Mouse (Mus musculus) CH12.LX (cell line): ENCODE measurements around the gene Acbd6. TPM values are rescaled to one million over a fixed set of nuclear protein-coding genes. Genes with fewer than 3 reads are reported as not detected.

Experiments used
- DNase-seq: peaks from one replicate; pipeline ENCODE4 v3.0.0-alpha.2; 2013; ENCODE audit errors: extremely low read depth
- H3K27ac ChIP-seq: 2 replicates; pipeline ENCODE4 v1.5.1; 2012; ENCODE audit warnings: low read depth, mild to moderate bottlenecking, control low read depth, moderate library complexity; ENCODE audit not compliant: insufficient read depth
- H3K27me3 ChIP-seq: replicated peaks from 2 replicates; pipeline ENCODE3; 2012; ENCODE audit warnings: inconsistent platforms
- H3K36me3 ChIP-seq, 2 experiments: replicated peaks in 1 of 2; 2 replicates each; pipeline versions ENCODE3 to v1.6.1; 2012; ENCODE audit warnings: inconsistent platforms in 1 of 2, low read length in 1 of 2, mild to moderate bottlenecking in 1 of 2, mixed read lengths in 1 of 2, moderate library complexity in 1 of 2; ENCODE audit not compliant: control insufficient read depth in 1 of 2, insufficient read depth in 1 of 2
- H3K4me1 ChIP-seq, 2 experiments: 2 replicates each; pipeline ENCODE4 v1.6.1; 2012; ENCODE audit warnings: inconsistent platforms in 1 of 2, moderate library complexity in 1 of 2; ENCODE audit not compliant: insufficient read depth in 2 of 2, control insufficient read depth in 1 of 2
- H3K4me2 ChIP-seq: 2 replicates; pipeline ENCODE4 v1.6.1; 2012; ENCODE audit warnings: low read depth, mild to moderate bottlenecking, control low read depth; ENCODE audit not compliant: poor library complexity, insufficient read depth, severe bottlenecking
- H3K4me3 ChIP-seq, 3 experiments: fragments of 150-350 bp in 1 of 3; sonication (generic) in 1 of 3; replicated peaks in 1 of 3; 2 replicates each; pipeline versions ENCODE3 to v1.5.1; 2011 to 2012; ENCODE audit warnings: low read depth in 2 of 3, low read length in 2 of 3, mild to moderate bottlenecking in 2 of 3, moderate library complexity in 2 of 3, control low read depth in 1 of 3, improper control_type of control experiment in 1 of 3, inconsistent platforms in 1 of 3, mixed read lengths in 1 of 3; ENCODE audit not compliant: poor library complexity in 1 of 3
- H3K79me2 ChIP-seq: replicated peaks from 2 replicates; pipeline ENCODE4 v1.6.1; 2012; ENCODE audit warnings: mild to moderate bottlenecking, moderate library complexity; ENCODE audit not compliant: control insufficient read depth, poor library complexity, insufficient read depth, severe bottlenecking; ENCODE audit errors: extremely low read depth
- H3K9ac ChIP-seq: 2 replicates; pipeline ENCODE4 v1.6.1; 2012; ENCODE audit warnings: low read depth, mild to moderate bottlenecking, control low read depth, moderate library complexity; ENCODE audit not compliant: insufficient read depth
- H3K9me3 ChIP-seq: replicated peaks from 2 replicates; pipeline ENCODE3; 2012; ENCODE audit warnings: low read length, inconsistent platforms, mixed read lengths
- CHD1 ChIP-seq: IDR thresholded peaks from 2 replicates; pipeline ENCODE4 v1.6.1; 2012; ENCODE audit warnings: low read depth, low read length, improper control_type of control experiment, inconsistent platforms
- CHD2 ChIP-seq: IDR thresholded peaks from 2 replicates; pipeline ENCODE4 v1.6.1; 2011; ENCODE audit warnings: low read length, improper control_type of control experiment
- ELF1 ChIP-seq: IDR thresholded peaks from 2 replicates; pipeline ENCODE4 v1.6.1; 2014; ENCODE audit warnings: low read depth, mild to moderate bottlenecking, inconsistent platforms, low read length, improper control_type of control experiment
- EP300 ChIP-seq: IDR thresholded peaks from 2 replicates; pipeline ENCODE4 v1.6.1; 2011; ENCODE audit warnings: low read length, improper control_type of control experiment
- ETS1 ChIP-seq: conservative IDR thresholded peaks from 2 replicates; pipeline ENCODE4 v1.6.1; 2012; ENCODE audit warnings: low read depth, mild to moderate bottlenecking, inconsistent platforms, low read length, improper control_type of control experiment, moderate library complexity
- JUN ChIP-seq: IDR thresholded peaks from 2 replicates; pipeline ENCODE4 v1.6.1; 2011; ENCODE audit warnings: low read depth, mild to moderate bottlenecking, low read length, improper control_type of control experiment, moderate library complexity; ENCODE audit not compliant: insufficient read depth
- JUND ChIP-seq: conservative IDR thresholded peaks from 2 replicates; pipeline ENCODE4 v1.6.1; 2011; ENCODE audit warnings: low read depth, low read length, improper control_type of control experiment
- KAT2A ChIP-seq: IDR thresholded peaks from 2 replicates; pipeline ENCODE4 v1.6.1; 2012; ENCODE audit warnings: low read length, improper control_type of control experiment, inconsistent platforms; ENCODE audit not compliant: insufficient replicate concordance
- MAX ChIP-seq: IDR thresholded peaks from 2 replicates; pipeline ENCODE4 v1.6.1; 2011; ENCODE audit warnings: low read length, improper control_type of control experiment
- MAZ ChIP-seq: IDR thresholded peaks from 2 replicates; pipeline ENCODE4 v1.6.1; 2012; ENCODE audit warnings: low read depth, mild to moderate bottlenecking, inconsistent platforms, low read length, improper control_type of control experiment, moderate library complexity
- MYC ChIP-seq: IDR thresholded peaks from 2 replicates; pipeline ENCODE4 v1.6.1; 2011; ENCODE audit warnings: low read depth, mild to moderate bottlenecking, improper control_type of control experiment, low read length
- NELFE ChIP-seq: IDR thresholded peaks from 2 replicates; pipeline ENCODE4 v1.6.1; 2011; ENCODE audit warnings: low read depth, low read length, improper control_type of control experiment
- PAX5 ChIP-seq: IDR thresholded peaks from 2 replicates; pipeline ENCODE4 v1.6.1; 2012; ENCODE audit warnings: low read length, inconsistent platforms, mixed read lengths
- POLR2A ChIP-seq: IDR thresholded peaks from 2 replicates; pipeline ENCODE4 v1.6.1; 2011; ENCODE audit warnings: low read depth, mild to moderate bottlenecking, improper control_type of control experiment, low read length
- RAD21 ChIP-seq: IDR thresholded peaks from 2 replicates; pipeline ENCODE4 v1.6.1; 2011; ENCODE audit warnings: low read depth, mild to moderate bottlenecking, low read length, improper control_type of control experiment, moderate library complexity
- RCOR1 ChIP-seq: conservative IDR thresholded peaks from 2 replicates; pipeline ENCODE4 v1.6.1; 2012; ENCODE audit warnings: low read depth, mild to moderate bottlenecking, inconsistent platforms, low read length, improper control_type of control experiment
- SIN3A ChIP-seq: IDR thresholded peaks from 2 replicates; pipeline ENCODE4 v1.6.1; 2012; ENCODE audit warnings: low read length, improper control_type of control experiment, inconsistent platforms
- SMC3 ChIP-seq: IDR thresholded peaks from 2 replicates; pipeline ENCODE4 v1.6.1; 2011; ENCODE audit warnings: low read depth, low read length, improper control_type of control experiment
- TBP ChIP-seq: conservative IDR thresholded peaks from 2 replicates; pipeline ENCODE4 v1.6.1; 2011; ENCODE audit warnings: low read depth, low read length, improper control_type of control experiment
- TCF12 ChIP-seq: IDR thresholded peaks from 2 replicates; pipeline ENCODE4 v1.6.1; 2014; ENCODE audit warnings: low read depth, mild to moderate bottlenecking, inconsistent platforms, low read length, improper control_type of control experiment
- USF1 ChIP-seq: IDR thresholded peaks from 2 replicates; pipeline ENCODE4 v1.6.1; 2014; ENCODE audit warnings: low read depth, mild to moderate bottlenecking, inconsistent platforms, low read length, improper control_type of control experiment
- USF2 ChIP-seq: conservative IDR thresholded peaks from 2 replicates; pipeline ENCODE4 v1.6.1; 2011; ENCODE audit warnings: low read depth, low read length, improper control_type of control experiment
- ZMIZ1 ChIP-seq: IDR thresholded peaks from 2 replicates; pipeline ENCODE4 v1.6.1; 2012; ENCODE audit warnings: low read depth, mild to moderate bottlenecking, inconsistent platforms, low read length, improper control_type of control experiment
- ZNF384 ChIP-seq: IDR thresholded peaks from 2 replicates; pipeline ENCODE4 v1.6.1; 2012; ENCODE audit warnings: low read depth, low read length, improper control_type of control experiment, inconsistent platforms
- dilution Hi-C: fragments of 300-500 bp; cut with MboI; formaldehyde crosslinking; loops from 2 replicates; pipeline ENCODE4 v1.14.3; 2020; ENCODE audit warnings: low sequenced_read_pairs; ENCODE audit not compliant: extremely low pct_unique_long_range_greater_than_20kb, extremely low pct_ligation_motif_present
- in situ Hi-C: fragments of 300-500 bp; cut with MboI; formaldehyde crosslinking; loops from 3 replicates; pipeline ENCODE4 v1.14.3; 2019; ENCODE audit warnings: low sequenced_read_pairs, low pct_ligation_motif_present, low pct_unique_long_range_greater_than_20kb, mixed read lengths
- polyA plus RNA-seq: library from polyadenylated mRNA; unstranded; fragments of >175 nt; gene quantifications from 2 replicates; pipeline ENCODE4 v1.2.1, GENCODE M21; 2012; ENCODE audit warnings: low read depth; ENCODE audit not compliant: insufficient read length
- total RNA-seq, 2 experiments: library from RNA; depleted of rRNA; stranded (reverse); fragments of 300-350 nt in 1 of 2; fragments of >200 nt in 1 of 2; gene quantifications; 2 replicates each; pipeline ENCODE4 v1.2.3; 2012 to 2014

Acbd6 gene
- total and polyA plus RNA-seq, 3 experiments = 51.9 to 97.8 (median 74.4) TPM

DNA sequence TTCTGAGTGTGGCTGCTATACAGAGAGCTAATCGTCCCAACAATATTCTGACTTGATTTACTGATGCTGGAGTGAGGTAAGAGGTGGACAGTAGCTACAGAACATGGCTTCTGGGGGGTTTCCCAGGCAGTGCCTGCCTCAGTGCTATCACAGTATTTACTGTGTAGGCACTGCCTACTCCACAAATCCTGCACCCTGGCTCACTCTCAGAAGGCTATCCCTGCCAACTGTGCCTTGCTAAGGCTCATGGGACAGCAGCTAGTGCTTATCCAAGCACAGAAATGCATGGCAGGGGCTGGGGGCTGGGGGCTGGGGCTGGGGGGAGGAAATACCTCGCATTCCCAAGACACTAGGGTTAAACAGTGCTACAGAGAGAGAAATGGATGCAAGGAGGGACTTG lies 155.4 kb downstream of the Acbd6 start:
- Histone ChIP-seq H3K36me3 (no peaks in the 10 kb centered on the region), H3K4me2 (no peak overlapping the region), H3K27ac (no peak overlapping the region), H3K9ac (no peak overlapping the region), H3K9me3 (no peaks in the 10 kb centered on the region), H3K79me2 (no peaks in the 10 kb centered on the region), H3K4me3 (no peak overlapping the region), H3K27me3 (peaks cover 21% of the 10 kb centered on the region), H3K4me1 (no peaks in the 10 kb centered on the region)
- DNase-seq = no peak
- dilution Hi-C loops = no loop called here
- TF ChIP-seq ZNF384 (no peak), RCOR1 (no peak), USF1 (no peak), USF2 (no peak), MAZ (no peak), ZMIZ1 (no peak), SMC3 (no peak), MAX (no peak), POLR2A (no peak), ELF1 (no peak), EP300 (no peak), JUN (no peak), CHD1 (no peak), KAT2A (no peak), TCF12 (no peak), JUND (no peak), CHD2 (no peak)
- in situ Hi-C loops = loop anchor here (25.0 kb wide), 1 partner anchor 126 kb away; no protein-coding TSS in a partner anchor

DNA sequence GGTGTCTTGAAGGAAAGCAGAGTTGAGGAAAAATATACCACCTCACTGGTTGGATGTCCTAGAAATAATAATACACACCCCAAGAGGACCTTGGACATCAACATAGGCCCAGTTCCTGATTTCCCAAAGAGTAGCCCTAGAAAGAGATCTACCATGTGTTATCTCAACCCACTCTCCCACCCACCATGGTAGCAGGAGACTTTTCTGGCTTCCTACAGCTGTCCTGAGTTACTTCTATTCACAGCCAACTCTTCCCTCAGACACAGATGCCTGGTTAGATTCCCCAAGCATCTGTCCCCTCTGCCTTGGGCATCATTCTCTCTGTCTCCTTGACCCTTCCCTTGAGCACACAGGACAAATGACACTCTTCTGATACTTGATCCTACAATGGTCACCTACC lies 157.4 kb downstream of the Acbd6 start:
- H3K4me1 ChIP-seq = peaks cover under 1 to 1% of the 10 kb centered on the region in 2 experiments; a peak in 3 of 4 replicates
- TF ChIP-seq PAX5 = no peak
- no peak for TF ChIP-seq ZNF384
- TF ChIP-seq JUND = no peak
- TF ChIP-seq ELF1 = no peak
- TF ChIP-seq CHD2 = no peak
- no peak for TF ChIP-seq NELFE
- no peak for TF ChIP-seq TBP
- no peak for TF ChIP-seq RAD21
- TF ChIP-seq SIN3A = no peak
- no peak for TF ChIP-seq USF2
- TF ChIP-seq MYC = no peak
- no peak for TF ChIP-seq POLR2A
- no peak for TF ChIP-seq ETS1
- TF ChIP-seq, all 38 proteins: peak for 0
- Histone ChIP-seq H3K36me3 (no peaks in the 10 kb centered on the region), H3K4me3 (no peak overlapping the region), H3K27me3 (peaks cover 37% of the 10 kb centered on the region), H3K27ac (no peak overlapping the region), H3K9ac (no peak overlapping the region), H3K9me3 (no peaks in the 10 kb centered on the region), H3K4me2 (no peak overlapping the region), H3K79me2 (no peaks in the 10 kb centered on the region)
- no peak for DNase-seq
- in situ Hi-C loops = loop anchor here (25.0 kb wide), 1 partner anchor 128 kb away; no protein-coding TSS in a partner anchor
- dilution Hi-C loops = no loop called here
